Mouse (Mus musculus) hindbrain, embryonic 15.5 days (tissue): ENCODE measurements around the gene Fn1. TPM values are rescaled to one million over a fixed set of nuclear protein-coding genes. Genes with fewer than 3 reads are reported as not detected.

Experiments used
- ATAC-seq: fragments of 200-750 bp; cut with Nextera tagmentation; 2 replicates; pipeline ENCODE4 v1.8.0; 2017; ENCODE audit warnings: low read depth, moderate number of reproducible peaks, moderate TSS enrichment; ENCODE audit not compliant: low FRiP score
- H3K27ac ChIP-seq: fragments of 300-500 bp; sonication (generic); replicated peaks from 2 replicates; pipeline ENCODE4 v1.5.1; 2015; ENCODE audit warnings: mild to moderate bottlenecking, inconsistent platforms
- H3K27me3 ChIP-seq: fragments of 300-500 bp; sonication (generic); 2 replicates; pipeline ENCODE4 v1.6.1; 2015; ENCODE audit warnings: control low read depth, inconsistent platforms
- H3K36me3 ChIP-seq: fragments of 300-500 bp; sonication (generic); 2 replicates; pipeline ENCODE4 v1.6.1; 2015; ENCODE audit warnings: control low read depth, inconsistent platforms
- H3K4me1 ChIP-seq: fragments of 300-500 bp; sonication (generic); replicated peaks from 2 replicates; pipeline ENCODE4 v1.6.1; 2015; ENCODE audit warnings: control low read depth, inconsistent platforms
- H3K4me2 ChIP-seq: fragments of 300-500 bp; sonication (generic); 2 replicates; pipeline ENCODE4 v1.6.1; 2015; ENCODE audit warnings: moderate library complexity, mild to moderate bottlenecking, inconsistent platforms
- H3K4me3 ChIP-seq: fragments of 300-500 bp; sonication (generic); 2 replicates; pipeline ENCODE4 v1.5.1; 2015; ENCODE audit warnings: mild to moderate bottlenecking, inconsistent platforms
- H3K9ac ChIP-seq: fragments of 300-500 bp; sonication (generic); 2 replicates; pipeline ENCODE4 v1.6.1; 2015; ENCODE audit warnings: inconsistent platforms
- H3K9me3 ChIP-seq: fragments of 300-500 bp; sonication (generic); 2 replicates; pipeline ENCODE4 v1.6.1; 2016; ENCODE audit warnings: control low read depth, inconsistent platforms
- WGBS: fragments of 180-500 bp; shearing (Covaris S2); methylation state at CpG from one replicate; pipeline ENCODE4 v1.1.7; 2015; 5-methylcytosine and 5-hydroxymethylcytosine counted together
- polyA plus RNA-seq: library from polyadenylated mRNA; unstranded; fragments of >200 nt; fragmentation: Nextera tagmentation; extraction: Ambion mirVana; gene quantifications from 2 replicates; pipeline ENCODE4 v1.2.1, GENCODE M21; 2015

The Fn1 gene
- polyA plus RNA-seq = 36.7 and 42.7 TPM in 2 replicates

- WGBS = under 1% methylated on average over 63 of the region's 63 CpGs
These were observed at the start of gene Fn1 for GRCm38 (mm10) chr1:71652551-71653399. Gene Fn1, minus strand, starts transcription at chr1:71653200.

GRCm38 (mm10) chr1:71696093-71696492 is 43.1 kb upstream of the Fn1 start:
- WGBS = 87% methylated on average over 3 of the region's 3 CpGs
- Histone ChIP-seq H3K9ac (no peak overlapping the region), H3K27me3 (no peaks in the 10 kb centered on the region), H3K4me1 (no peaks in the 10 kb centered on the region), H3K4me2 (no peak overlapping the region), H3K27ac (no peak overlapping the region), H3K36me3 (no peaks in the 10 kb centered on the region), H3K9me3 (no peaks in the 10 kb centered on the region), H3K4me3 (no peak overlapping the region)
- no peak for ATAC-seq

More at GRCm38 (mm10) chr1:71652551-71653399, at the start of gene Fn1:
- no peaks in the 10 kb centered on the region for H3K36me3 ChIP-seq
- H3K4me1 ChIP-seq = peaks cover 14% of the 10 kb centered on the region
- peak within 1 kb of the TSS; percentile 95 for H3K4me2 ChIP-seq
- peak within 1 kb of the TSS; percentile 66 for H3K27ac ChIP-seq
- peak; percentile 88 for ATAC-seq
- peak within 1 kb of the TSS; percentile 69 for H3K4me3 ChIP-seq
- peak within 1 kb of the TSS; percentile 48 for H3K9ac ChIP-seq
- no peaks in the 10 kb centered on the region for H3K9me3 ChIP-seq
- H3K27me3 ChIP-seq = peaks cover 5% of the 10 kb centered on the region; the same call in 1 of the 2 replicates

- Histone ChIP-seq H3K27me3 (no peaks in the 10 kb centered on the region), H3K9ac (no peak overlapping the region), H3K27ac (no peak overlapping the region), H3K9me3 (no peaks in the 10 kb centered on the region), H3K4me3 (no peak overlapping the region), H3K4me1 (no peaks in the 10 kb centered on the region), H3K4me2 (no peak overlapping the region), H3K36me3 (no peaks in the 10 kb centered on the region)
- WGBS = 71% methylated on average over 8 of the region's 8 CpGs
- no peak for ATAC-seq
These were observed 38.7 kb upstream of the Fn1 start for GRCm38 (mm10) chr1:71691472-71692277.

- Histone ChIP-seq H3K4me1 (no peaks in the 10 kb centered on the region), H3K9ac (no peak overlapping the region), H3K4me2 (no peak overlapping the region), H3K27ac (no peak overlapping the region), H3K4me3 (no peak overlapping the region), H3K9me3 (no peaks in the 10 kb centered on the region), H3K36me3 (no peaks in the 10 kb centered on the region), H3K27me3 (no peaks in the 10 kb centered on the region)
- no peak for ATAC-seq
- 92% methylated on average over 5 of the region's 5 CpGs for WGBS
These were observed 35.9 kb upstream of the Fn1 start for GRCm38 (mm10) chr1:71688926-71689303.

GRCm38 (mm10) chr1:71688272-71688925 is 35.4 kb upstream of the Fn1 start:
- Histone ChIP-seq H3K4me3 (no peak overlapping the region), H3K27ac (no peak overlapping the region), H3K9ac (no peak overlapping the region), H3K27me3 (no peaks in the 10 kb centered on the region), H3K36me3 (no peaks in the 10 kb centered on the region), H3K9me3 (no peaks in the 10 kb centered on the region), H3K4me2 (no peak overlapping the region), H3K4me1 (no peaks in the 10 kb centered on the region)
- no peak for ATAC-seq
- WGBS = 90% methylated on average over 3 of the region's 3 CpGs

- ATAC-seq = no peak
- Histone ChIP-seq H3K4me1 (no peaks in the 10 kb centered on the region), H3K9me3 (no peaks in the 10 kb centered on the region), H3K27ac (no peak overlapping the region), H3K9ac (no peak overlapping the region), H3K4me3 (no peak overlapping the region), H3K4me2 (no peak overlapping the region), H3K36me3 (no peaks in the 10 kb centered on the region), H3K27me3 (no peaks in the 10 kb centered on the region)
- 81% methylated on average over 5 of the region's 5 CpGs for WGBS
These were observed 33.8 kb upstream of the Fn1 start for GRCm38 (mm10) chr1:71686791-71687190.

GRCm38 (mm10) chr1:71683736-71684135 is 30.7 kb upstream of the Fn1 start:
- no peak for ATAC-seq
- no peaks in the 10 kb centered on the region for H3K36me3 ChIP-seq
- no peak overlapping the region for H3K9ac ChIP-seq
- 59% methylated on average over 6 of the region's 6 CpGs for WGBS
- H3K4me1 ChIP-seq = no peaks in the 10 kb centered on the region
- H3K27me3 ChIP-seq = no peaks in the 10 kb centered on the region
- no peak overlapping the region for H3K4me2 ChIP-seq
- H3K27ac ChIP-seq = no peak overlapping the region
- no peak overlapping the region for H3K4me3 ChIP-seq
- no peaks in the 10 kb centered on the region for H3K9me3 ChIP-seq

GRCm38 (mm10) chr1:71682194-71682715 is 29.3 kb upstream of the Fn1 start:
- H3K4me1 ChIP-seq = no peaks in the 10 kb centered on the region
- H3K36me3 ChIP-seq = no peaks in the 10 kb centered on the region
- no peak overlapping the region for H3K27ac ChIP-seq
- H3K4me3 ChIP-seq = no peak overlapping the region
- H3K27me3 ChIP-seq = no peaks in the 10 kb centered on the region
- no peak overlapping the region for H3K9ac ChIP-seq
- H3K4me2 ChIP-seq = no peak overlapping the region
- no peaks in the 10 kb centered on the region for H3K9me3 ChIP-seq
- 65% methylated on average over 5 of the region's 5 CpGs for WGBS
- ATAC-seq = no peak

- Histone ChIP-seq H3K4me3 (no peak overlapping the region), H3K27me3 (no peaks in the 10 kb centered on the region), H3K9ac (no peak overlapping the region), H3K9me3 (no peaks in the 10 kb centered on the region), H3K27ac (no peak overlapping the region), H3K4me2 (no peak overlapping the region), H3K36me3 (no peaks in the 10 kb centered on the region), H3K4me1 (no peaks in the 10 kb centered on the region)
- no peak; the same call in 1 of the 2 replicates for ATAC-seq
- WGBS = 8% methylated on average over 2 of the region's 2 CpGs
These were observed 28.3 kb upstream of the Fn1 start for GRCm38 (mm10) chr1:71681306-71681705.

GRCm38 (mm10) chr1:71680046-71680672 is 27.2 kb upstream of the Fn1 start:
- WGBS = 73% methylated on average over 8 of the region's 8 CpGs
- no peaks in the 10 kb centered on the region for H3K36me3 ChIP-seq
- no peaks in the 10 kb centered on the region for H3K27me3 ChIP-seq
- H3K9me3 ChIP-seq = no peaks in the 10 kb centered on the region
- no peak overlapping the region for H3K27ac ChIP-seq
- ATAC-seq = no peak
- no peak overlapping the region for H3K4me3 ChIP-seq
- H3K4me2 ChIP-seq = no peak overlapping the region
- H3K4me1 ChIP-seq = no peaks in the 10 kb centered on the region
- H3K9ac ChIP-seq = no peak overlapping the region

- no peak for ATAC-seq
- peaks cover 9% of the 10 kb centered on the region for H3K4me1 ChIP-seq
- H3K9ac ChIP-seq = no peak overlapping the region
These were observed 22.4 kb upstream of the Fn1 start for GRCm38 (mm10) chr1:71675420-71675819.

More at GRCm38 (mm10) chr1:71675420-71675819, 22.4 kb upstream of the Fn1 start:
- no peaks in the 10 kb centered on the region for H3K9me3 ChIP-seq
- no peak overlapping the region for H3K4me3 ChIP-seq
- H3K36me3 ChIP-seq = no peaks in the 10 kb centered on the region
- no peak overlapping the region for H3K4me2 ChIP-seq
- WGBS = 65% methylated on average over 2 of the region's 2 CpGs
- H3K27me3 ChIP-seq = no peaks in the 10 kb centered on the region
- no peak overlapping the region for H3K27ac ChIP-seq
